Mouse (Mus musculus) left cerebral cortex, adult 2 months (tissue): ENCODE measurements at regions not wholly inside any gene's neighbourhood (a gene's known extent, or its start where the extent isn't known, plus 50 kb on each side); places are given as distances from the start of the nearest gene placed in this dataset.
"Not testable (repeated sequence)": the region's sequence is repeated elsewhere in the genome, so short reads cannot be mapped to it uniquely, and the experiment has no call there.

Source experiments
- DNase-seq, 2 experiments: peaks; one replicate each; pipeline ENCODE4 v3.0.0; 2021 to 2022; ENCODE audit warnings: low spot score in 2 of 2, mixed read lengths in 1 of 2; ENCODE audit errors: extremely low spot score in 1 of 2
- H3K27ac ChIP-seq: fragments of 200-600 bp; 2 replicates; pipeline ENCODE4 v1.8.1; 2022
- H3K4me3 ChIP-seq: fragments of 200-600 bp; 2 replicates; pipeline ENCODE4 v1.8.1; 2022
- CTCF ChIP-seq: fragments of 200-600 bp; IDR thresholded peaks from 2 replicates; pipeline ENCODE4 v1.8.1; 2022; ENCODE audit warnings: antibody characterized with exemption, mild to moderate bottlenecking, moderate library complexity
- intact Hi-C: fragments of 180-260 bp; cut with DNase I; formaldehyde crosslinking; loops from one replicate; pipeline ENCODE4 v1.15.1; 2025

- no peak for TF ChIP-seq CTCF
- H3K27ac ChIP-seq = no peak overlapping the region
- intact Hi-C loops = no loop called here
- H3K4me3 ChIP-seq = no peak overlapping the region
- no peak for DNase-seq
Measured at GRCm38 (mm10) chr6:107051604-107052003, 251.7 kb upstream of the Crbn start.

- DNase-seq = no peak
- intact Hi-C loops = no loop called here
- no peak overlapping the region for H3K4me3 ChIP-seq
- H3K27ac ChIP-seq = no peak overlapping the region
- TF ChIP-seq CTCF = no peak
Measured at GRCm38 (mm10) chr6:107052180-107052579, 252.3 kb upstream of the Crbn start.

GRCm38 (mm10) chr6:107059001-107059765 lies 259.3 kb upstream of the Crbn start:
- no peak for DNase-seq
- intact Hi-C loops = no loop called here
- H3K4me3 ChIP-seq = no peak overlapping the region
- H3K27ac ChIP-seq = no peak overlapping the region
- TF ChIP-seq CTCF = no peak

- intact Hi-C loops = no loop called here
- Histone ChIP-seq H3K4me3 (no peak overlapping the region), H3K27ac (no peak overlapping the region)
- no peak for DNase-seq
- TF ChIP-seq CTCF = no peak
Measured at GRCm38 (mm10) chr6:107062886-107063565, 263.1 kb upstream of the Crbn start.

DNA sequence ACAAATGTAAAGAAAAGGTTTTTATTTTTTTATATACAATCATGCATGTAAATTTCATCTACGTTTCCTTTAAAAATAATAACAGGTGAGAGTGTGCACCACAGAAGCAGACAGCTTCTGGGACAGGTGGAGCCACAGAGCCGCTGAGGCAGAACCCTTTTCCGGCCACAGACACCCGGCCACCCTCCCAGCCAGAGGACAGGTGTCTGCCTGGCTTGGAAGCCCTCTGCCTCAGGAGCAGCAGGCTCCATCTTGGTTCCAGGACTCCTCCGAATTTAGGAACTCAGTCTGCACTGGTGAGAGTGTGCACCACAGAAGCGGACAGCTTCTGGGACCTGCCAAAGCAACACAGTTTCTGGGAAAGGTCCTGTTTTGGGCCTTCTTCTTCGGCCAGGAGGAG lies 270.6 kb upstream of the Crbn start:
- DNase-seq = no peak
- Histone ChIP-seq H3K27ac (no peak overlapping the region), H3K4me3 (no peak overlapping the region)
- no peak for TF ChIP-seq CTCF
- intact Hi-C loops = no loop called here

DNA sequence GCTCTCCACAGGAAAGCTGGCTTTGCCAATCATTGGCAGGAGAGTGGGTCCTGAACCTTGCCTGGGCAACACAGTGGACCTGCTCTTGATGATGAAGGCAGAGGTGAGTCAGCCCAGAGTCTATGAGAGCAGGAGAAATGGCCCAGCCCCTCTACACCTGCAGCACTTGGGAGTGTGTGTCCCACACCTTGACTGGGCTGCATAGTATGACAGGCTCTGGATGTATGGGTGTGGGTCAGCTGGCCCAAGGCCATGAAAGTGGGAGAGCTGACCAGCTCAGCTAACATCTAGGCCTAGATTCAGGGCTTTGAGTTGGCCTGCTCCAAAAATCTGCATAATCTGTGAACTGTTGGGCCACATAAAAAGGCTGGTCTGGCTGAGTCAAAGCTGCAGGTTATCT lies 292.7 kb upstream of the Crbn start:
- DNase-seq = no peak
- H3K4me3 ChIP-seq = no peak overlapping the region
- no peak overlapping the region for H3K27ac ChIP-seq
- intact Hi-C loops = no loop called here
- no peak for TF ChIP-seq CTCF

GRCm38 (mm10) chr6:107128716-107129115 lies 328.8 kb upstream of the Crbn start:
- intact Hi-C loops = no loop called here
- Histone ChIP-seq H3K27ac (no peak overlapping the region), H3K4me3 (no peak overlapping the region)
- TF ChIP-seq CTCF = no peak
- DNase-seq = no peak

DNA sequence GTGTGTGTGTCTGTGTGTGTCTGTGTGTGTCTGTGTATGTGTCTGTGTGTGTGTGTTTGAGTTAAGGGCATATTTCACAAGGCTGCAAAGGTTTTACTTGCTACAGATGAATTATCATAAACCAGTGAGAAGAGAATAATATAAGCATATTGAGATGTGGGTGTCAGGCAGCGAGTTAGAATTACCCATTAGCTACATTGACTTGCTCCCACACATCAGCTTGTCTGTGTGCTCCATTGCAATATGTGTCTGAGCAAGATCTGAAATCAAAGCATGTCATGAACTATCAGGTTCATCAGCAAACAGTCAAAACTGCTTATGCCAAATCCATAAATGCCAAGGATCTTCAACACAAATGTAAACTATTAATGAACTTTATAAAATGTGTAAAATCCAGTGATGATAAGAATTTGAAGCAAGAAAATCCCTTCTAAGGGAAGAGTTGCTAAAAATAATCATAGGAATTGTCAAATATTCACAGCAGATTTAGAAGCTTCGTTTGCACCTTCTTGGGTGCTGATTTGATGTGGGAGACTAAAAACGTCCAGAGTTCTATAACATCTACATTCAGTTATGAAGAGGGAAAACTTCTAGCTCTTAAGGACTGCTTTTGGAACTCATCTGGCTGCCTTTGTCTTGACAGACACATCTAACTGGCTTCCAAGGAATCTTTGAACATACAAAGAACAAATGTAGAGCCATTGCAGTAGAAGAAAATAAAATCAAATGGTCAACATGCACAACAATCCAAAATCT lies 361.7 kb upstream of the Lrrn1 start:
- no peak for DNase-seq
- Histone ChIP-seq H3K4me3 (no peak overlapping the region), H3K27ac (peak overlapping the region; percentile 5; the same call in 1 of the 2 replicates)
- no peak for TF ChIP-seq CTCF
- intact Hi-C loops = loop anchor here (5.0 kb wide), 1 partner anchor 74 kb away; no protein-coding TSS in a partner anchor

DNA sequence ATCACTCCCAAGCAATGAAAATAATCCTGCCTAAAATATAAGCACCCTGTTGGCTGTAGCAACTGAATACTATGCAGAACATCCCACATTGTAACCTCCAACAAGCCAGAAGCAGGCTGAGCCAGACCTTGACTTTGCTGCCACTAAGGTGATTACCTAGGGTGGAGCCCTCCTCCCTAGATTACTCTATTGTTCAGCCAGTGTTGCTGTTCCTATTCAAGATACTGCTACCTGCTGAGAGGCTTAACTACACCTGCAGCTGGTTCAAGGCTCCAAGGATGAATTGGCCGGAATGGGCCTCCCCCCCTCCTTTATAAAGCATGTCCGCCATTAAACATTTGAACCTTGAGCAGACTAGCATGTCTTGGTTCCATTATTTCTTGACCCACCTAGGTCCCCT lies 311.3 kb upstream of the Lrrn1 start:
- H3K27ac ChIP-seq = no peak overlapping the region
- intact Hi-C loops = no loop called here
- no peak for DNase-seq
- no peak overlapping the region for H3K4me3 ChIP-seq
- no peak for TF ChIP-seq CTCF

DNA sequence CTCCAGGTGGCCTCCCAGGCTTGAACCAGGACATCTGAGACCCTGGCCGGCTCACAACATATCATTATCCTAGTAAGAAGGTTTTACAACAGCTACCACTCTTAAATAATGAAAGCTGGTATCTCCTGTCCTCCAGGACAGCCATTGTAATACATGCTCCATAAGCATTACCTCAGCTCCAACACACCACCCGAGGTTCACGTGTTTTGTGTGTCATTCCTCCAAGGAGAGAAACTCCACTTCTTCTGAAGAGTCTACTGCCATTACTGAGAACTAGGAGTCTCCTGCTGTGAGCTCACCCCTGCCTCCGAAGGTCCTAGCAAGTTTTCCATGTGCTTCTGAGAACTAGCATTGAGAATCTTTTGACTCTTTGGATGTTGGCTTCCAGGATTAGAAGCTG lies 310.8 kb upstream of the Lrrn1 start:
- Histone ChIP-seq H3K27ac (no peak overlapping the region), H3K4me3 (no peak overlapping the region)
- TF ChIP-seq CTCF = no peak
- intact Hi-C loops = no loop called here
- DNase-seq = no peak

GRCm38 (mm10) chr6:107222602-107223001 lies 307.0 kb upstream of the Lrrn1 start:
- intact Hi-C loops = no loop called here
- Histone ChIP-seq H3K27ac (peak overlapping the region; percentile 53; the same call in 1 of the 2 replicates), H3K4me3 (no peak overlapping the region)
- no peak for TF ChIP-seq CTCF
- DNase-seq = no peak

GRCm38 (mm10) chr6:107229843-107230242 lies 299.7 kb upstream of the Lrrn1 start:
- intact Hi-C loops, H3K27ac ChIP-seq, DNase-seq: not testable (repeated sequence)

More at GRCm38 (mm10) chr6:107229843-107230242, 299.7 kb upstream of the Lrrn1 start:
- not testable (repeated sequence) for H3K4me3 ChIP-seq
